Mouse (Mus musculus): ENCODE measurements at regions not wholly inside any gene's neighbourhood (a gene's known extent, or its start where the extent isn't known, plus 50 kb on each side); places are given as distances from the start of the nearest gene placed in this dataset.

DNA sequence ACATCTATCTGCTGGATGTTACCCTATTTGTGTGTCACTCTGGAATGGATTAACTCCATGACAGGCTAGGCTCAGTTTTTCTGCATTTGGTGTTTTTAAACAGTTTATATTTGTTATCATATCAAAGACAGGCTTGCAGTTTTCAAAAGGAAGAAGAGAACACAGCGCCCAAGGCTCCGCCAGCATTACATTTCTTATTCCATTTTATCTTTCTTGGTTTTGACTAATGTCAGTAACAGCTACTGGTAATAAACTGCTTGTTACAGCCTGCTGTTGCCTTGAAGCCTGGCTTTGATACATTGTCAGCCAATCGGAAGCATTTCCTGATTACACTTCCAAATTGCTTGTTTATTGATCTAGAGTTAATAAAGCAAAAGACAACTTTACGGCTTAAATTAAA is 219.4 kb upstream of the Mdfic start:
- ChIA-PET POLR2A (no interaction called here), CTCF (interaction anchor here in 1 of 4 experiments (0.6 kb wide), 1 partner anchor 243 kb away, joined by 7 read pairs; no protein-coding TSS in a partner anchor)

DNA sequence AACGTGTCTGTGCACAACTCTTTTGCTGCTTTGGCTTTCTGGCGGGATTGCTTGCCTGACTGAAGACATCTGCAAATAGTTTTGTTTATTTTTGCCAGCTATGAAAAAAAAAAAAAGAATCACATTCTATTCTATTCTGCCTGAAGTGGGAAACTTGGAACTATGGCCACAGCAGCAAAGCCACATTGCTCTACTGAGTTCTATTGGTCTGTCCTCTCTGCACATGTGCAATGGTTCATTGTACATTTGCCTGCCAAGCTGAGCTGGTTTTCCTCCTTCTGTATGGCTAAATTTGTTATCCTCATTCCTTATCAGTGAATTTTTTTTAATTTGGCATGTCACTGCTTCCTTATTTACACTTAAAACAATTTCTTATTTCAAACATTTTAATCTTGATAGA is 211.1 kb upstream of the Mdfic start:
- POLR2A ChIA-PET = no interaction called here
- CTCF ChIA-PET = no interaction called here

DNA sequence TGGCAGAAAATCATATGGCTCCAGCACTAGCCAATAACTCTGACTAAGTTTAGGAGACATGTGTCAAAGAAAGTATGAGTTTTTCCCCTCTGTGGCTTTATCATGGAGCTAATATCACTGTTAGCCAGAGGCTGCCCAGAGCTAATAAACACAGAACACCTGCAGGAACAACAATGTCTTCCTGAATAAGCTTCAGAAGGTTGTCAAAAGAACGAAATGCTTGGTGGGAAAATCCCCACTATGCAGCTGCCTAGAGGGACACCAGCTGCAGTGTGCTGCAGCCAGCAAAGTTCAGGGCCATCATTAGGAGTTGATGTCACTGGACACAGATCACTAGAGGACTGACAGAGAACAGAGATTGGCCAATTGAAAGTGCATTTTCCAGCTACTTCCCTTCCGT is 183.2 kb upstream of the Mdfic start:
- CTCF ChIA-PET = no interaction called here
- POLR2A ChIA-PET = no interaction called here

DNA sequence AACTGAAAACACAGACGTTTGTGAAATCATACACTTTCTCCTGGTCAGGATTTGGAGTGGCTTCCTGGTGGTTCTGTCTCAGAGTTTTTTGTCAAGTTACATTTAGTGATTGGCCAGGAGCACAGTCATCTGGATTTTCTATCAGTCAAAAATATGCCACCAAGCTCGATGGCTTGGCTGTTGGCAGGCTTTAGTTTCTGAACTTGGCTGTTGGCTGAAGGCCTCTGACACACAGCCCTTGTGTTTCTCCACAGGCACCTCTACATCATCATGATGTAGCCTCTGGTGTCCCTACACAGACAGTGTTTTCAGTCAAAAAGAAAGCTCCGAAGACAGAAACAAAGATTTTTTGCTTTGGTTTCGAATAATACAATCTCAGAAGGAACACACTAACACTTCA is 178.5 kb upstream of the Mdfic start:
- ChIA-PET CTCF (no interaction called here), POLR2A (no interaction called here)

DNA sequence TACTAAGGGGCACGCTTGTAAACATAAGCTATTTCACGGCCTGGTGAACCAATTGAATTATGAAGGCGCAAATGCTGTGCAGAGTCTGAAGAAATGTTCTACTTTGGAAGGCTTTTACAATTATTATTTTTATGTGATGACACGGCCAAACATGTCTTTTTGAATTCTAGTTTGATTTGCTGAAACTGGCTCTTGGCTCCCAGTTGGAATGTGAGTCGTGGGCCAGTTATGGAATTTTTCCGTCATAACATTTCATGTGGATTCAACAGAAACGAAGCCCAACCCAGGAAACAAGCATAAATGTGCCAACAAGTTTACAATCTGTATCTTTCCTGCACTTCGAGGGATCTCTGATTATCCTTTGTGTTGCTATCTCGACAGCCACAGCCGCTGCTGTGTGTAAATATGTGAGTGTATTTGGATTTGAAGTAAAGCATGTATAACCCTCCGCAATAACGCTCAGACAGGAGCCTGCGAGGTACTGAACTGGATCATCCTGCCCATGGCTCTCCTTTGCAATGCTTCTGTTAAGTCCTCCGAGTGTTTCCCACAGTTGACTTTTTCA is 176.9 kb upstream of the Mdfic start:
- POLR2A ChIA-PET = no interaction called here
- CTCF ChIA-PET = no interaction called here

DNA sequence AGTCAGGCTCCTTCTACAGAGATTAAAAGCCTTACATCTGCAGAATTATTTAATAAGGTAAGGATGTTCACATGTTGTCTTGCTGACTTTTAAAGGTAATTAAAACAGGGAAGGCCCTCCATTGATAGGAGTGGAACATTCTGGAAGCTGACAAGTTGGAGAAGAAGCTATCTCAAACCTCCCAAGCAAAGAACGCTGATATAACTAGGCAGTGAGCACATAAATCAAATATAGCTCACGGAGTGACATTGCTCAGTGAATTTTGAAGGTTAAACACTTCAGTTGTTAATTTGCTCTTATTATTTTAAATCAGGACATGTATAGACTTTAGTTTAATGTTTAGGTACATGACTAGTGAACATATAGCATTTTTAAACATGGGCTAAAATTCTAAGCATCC is 171.6 kb upstream of the Mdfic start:
- POLR2A ChIA-PET = no interaction called here

DNA sequence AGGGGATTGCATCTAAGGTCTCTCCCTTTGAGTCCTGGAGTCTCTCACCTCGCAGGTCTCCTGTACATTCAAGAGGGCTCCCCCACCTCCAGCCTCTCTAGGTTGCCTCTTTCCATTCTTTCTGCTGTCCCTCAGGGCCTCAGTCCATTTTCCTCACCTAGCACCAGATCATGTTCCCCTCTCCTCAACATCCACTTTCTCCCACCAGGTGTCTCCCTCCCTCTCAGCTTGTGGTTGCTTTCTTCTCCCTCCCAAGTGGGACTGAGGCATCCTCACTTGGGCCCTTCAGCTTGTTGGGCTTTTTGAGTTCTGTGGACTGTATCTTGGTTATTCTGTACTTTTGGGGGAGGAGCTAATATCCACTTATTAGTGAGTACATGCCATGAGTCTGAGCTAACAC is 127.7 kb upstream of the Mdfic start:
- ChIA-PET POLR2A (no interaction called here), CTCF (interaction anchor here in 2 of 4 experiments (0.6 to 0.7 kb wide), 2 partner anchors 10 to 110 kb away, joined by 3 to 4 read pairs; no protein-coding TSS in a partner anchor)

More for the DNA sequence above, 171.6 kb upstream of the Mdfic start:
- CTCF ChIA-PET = interaction anchor here in 1 of 4 experiments (0.5 kb wide), 1 partner anchor 24 kb away, joined by 3 read pairs; no protein-coding TSS in a partner anchor

DNA sequence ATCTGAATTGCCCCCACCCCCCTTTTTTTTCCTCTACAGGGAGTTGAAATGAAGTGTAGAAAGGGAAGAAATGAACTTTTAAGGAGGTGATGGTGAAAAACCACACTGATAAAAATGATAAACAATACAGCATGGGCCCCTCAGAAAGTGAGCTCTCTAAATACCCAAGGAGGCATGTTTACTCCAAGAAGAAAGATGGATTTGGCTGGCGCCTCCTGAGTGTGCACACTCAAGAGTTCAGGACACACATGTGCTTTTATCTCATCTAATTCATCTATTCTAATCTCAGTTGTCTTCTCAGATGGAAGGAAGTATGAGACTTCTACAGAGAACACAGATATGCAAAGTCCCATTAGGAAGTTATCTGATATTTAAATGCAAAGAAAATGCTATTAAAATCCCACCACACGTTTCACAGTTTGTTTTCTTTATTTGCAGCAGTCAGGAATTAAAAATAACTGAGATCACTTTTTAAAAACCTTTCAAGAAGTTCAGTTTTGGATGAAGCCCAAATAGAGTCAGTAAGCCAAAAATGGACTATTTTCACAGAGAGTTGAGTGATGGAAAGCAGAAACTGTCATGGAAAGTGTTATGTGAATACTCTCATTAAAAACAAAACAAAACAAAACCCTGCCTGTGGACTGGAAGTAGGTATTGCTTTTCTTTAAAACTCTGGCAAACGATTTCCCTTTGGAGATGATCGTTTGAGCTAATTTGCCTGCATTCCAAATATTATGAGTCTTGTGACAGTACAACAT is 123.1 kb upstream of the Mdfic start:
- POLR2A ChIA-PET = interaction anchor here in 1 of 4 experiments (0.6 kb wide), 1 partner anchor 133 kb away, joined by 4 read pairs; no protein-coding TSS in a partner anchor
- CTCF ChIA-PET = no interaction called here

DNA sequence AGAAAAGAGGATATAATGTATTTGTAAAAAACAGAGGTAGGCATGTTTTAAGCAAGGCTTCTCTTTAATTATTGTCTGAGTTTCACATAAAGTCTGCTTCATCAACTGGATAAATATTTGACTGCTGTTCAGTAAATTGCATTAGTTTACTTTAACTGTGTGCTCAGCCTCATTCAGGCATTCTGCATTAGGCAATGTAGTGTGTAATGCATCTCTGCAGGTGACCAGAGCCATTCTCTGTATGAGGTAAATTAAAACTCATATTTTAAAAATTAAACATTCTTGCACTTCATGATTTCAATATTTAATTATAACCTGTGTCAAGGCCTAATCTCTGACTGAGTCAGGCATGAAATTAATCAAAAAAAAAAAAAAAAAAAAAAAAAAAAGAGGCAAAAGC is 110.3 kb upstream of the Mdfic start:
- ChIA-PET CTCF (no interaction called here), POLR2A (no interaction called here)

DNA sequence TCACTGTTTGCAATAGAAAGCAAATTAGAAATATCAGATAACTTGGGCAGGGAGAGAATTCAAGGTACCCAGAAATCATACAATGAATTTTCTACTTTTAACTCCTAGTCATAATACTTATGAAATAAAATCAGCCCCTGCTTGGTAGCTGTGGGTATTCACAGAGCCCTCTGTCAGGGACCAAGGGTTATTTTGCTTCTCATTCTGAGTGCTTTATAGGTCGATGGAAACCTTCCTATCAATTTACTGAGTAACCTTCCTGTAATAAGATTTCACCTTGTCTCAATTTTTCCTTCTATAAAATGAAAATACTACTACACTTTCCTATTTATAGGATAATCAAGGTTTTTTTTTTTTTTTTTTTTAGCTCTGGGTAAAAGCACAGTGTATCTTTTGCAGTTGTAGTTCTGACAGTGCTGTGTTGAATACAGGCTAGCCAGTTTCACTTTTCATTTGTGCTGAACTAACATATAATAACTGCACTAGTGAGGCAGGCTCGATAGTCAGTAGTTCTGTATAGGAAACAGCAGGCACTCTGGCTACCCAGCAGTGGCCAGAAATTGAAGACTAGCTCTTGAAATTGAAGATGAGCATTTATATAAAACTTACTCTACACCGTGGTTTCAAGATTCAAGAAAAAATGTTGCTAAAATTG is 94.4 kb upstream of the Mdfic start:
- CTCF ChIA-PET = interaction anchor here in 1 of 4 experiments (0.6 kb wide), 1 partner anchor 302 kb away, joined by 11 read pairs; no protein-coding TSS in a partner anchor
- POLR2A ChIA-PET = interaction anchor here in 1 of 4 experiments (0.5 to 0.6 kb wide), 2 partner anchors 124 to 297 kb away, joined by 3 to 6 read pairs; no protein-coding TSS in a partner anchor

DNA sequence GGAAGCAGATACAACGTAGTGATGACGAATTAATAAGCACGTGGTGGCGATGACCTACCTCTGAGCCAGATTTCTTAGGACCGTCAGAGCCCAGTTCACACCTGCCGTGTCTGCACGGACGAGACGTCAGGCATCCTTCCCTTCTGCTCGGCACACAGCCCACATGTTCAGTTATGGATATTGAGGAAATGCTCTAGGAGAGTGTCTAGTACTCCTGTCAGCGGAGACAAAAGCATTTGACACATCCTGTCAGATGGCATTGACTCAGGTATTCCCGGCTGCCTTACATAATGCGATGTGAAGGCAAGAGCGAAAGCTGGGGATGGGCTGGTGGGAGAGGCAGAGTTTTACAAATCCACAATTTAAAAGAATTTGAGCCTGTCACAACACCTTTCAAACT is 81.9 kb upstream of the Mdfic start:
- CTCF ChIA-PET = no interaction called here
- POLR2A ChIA-PET = no interaction called here

DNA sequence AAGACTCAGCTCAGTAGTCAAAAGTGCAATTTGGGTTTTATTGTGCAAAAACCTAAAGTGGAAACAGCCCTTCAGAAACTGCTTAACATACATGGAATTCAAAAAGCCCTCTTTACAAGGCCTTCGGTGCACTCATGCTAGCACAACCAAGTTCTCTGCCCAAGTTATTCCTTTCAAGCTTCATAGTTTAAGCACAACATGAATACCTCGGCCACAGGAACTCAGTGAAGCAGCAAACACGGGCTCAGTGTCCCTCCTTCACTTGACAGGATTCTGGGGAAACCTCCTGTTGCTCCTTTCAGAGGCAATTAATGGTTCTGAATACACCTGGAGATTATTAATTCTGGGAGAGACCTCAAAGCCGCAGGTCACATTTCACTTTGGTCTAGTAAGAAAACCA is 81.1 kb upstream of the Mdfic start:
- ChIA-PET POLR2A (no interaction called here), CTCF (no interaction called here)

DNA sequence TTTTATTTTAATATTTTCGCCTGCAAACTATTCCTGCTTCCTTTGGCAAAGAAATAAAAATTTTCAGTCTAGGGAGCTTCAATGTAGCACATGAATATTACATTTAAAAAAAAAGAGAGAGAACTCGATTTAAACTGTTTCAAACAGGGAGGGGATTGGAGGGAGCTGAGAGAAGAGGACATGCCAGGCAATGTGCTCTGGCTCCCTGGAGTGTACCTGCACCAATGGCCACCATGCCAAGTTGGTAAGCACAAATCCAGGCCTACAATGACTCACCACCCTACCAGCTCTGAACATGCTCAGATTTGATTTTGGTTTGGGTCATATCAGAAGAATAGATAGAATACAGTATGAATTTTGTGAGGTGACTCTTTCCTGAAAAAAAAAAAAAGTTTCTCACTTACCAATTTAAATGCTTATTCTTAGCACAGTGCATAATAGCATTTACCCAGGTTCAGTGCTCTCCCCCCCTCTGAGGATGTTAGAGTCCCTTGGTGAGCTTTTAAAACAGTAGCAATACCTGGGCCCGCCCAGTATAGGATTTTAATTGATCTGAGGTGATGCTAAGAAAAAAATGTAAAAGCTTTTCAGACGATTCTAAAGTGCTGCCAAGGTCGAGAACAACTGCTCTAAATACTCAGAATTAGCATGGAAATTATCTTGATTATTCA is 80.5 kb upstream of the Mdfic start:
- ChIA-PET POLR2A (no interaction called here), CTCF (interaction anchor here in 1 of 4 experiments (0.6 kb wide), 1 partner anchor 1013 kb away, joined by 3 read pairs; no protein-coding TSS in a partner anchor)

DNA sequence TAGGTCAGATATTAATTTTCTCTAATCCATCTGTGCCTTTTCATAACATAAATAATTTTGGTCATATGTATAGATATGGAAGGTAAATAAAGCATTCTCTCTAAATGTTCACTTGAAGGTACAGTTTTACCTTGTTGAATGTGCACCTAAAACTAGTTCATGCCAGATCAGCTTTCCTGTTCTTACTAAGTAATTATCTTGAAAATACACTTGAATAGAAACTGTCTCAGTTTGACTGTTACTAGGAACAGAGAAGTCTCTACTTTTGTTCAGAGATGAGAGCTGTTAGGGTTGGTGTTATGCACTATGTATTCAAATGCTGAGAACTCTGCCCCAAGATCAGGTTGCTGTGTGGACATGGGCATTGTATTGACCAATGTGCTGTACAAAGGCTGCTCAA is 76.2 kb upstream of the Mdfic start:
- ChIA-PET CTCF (interaction anchor here in 1 of 4 experiments (0.8 kb wide), 1 partner anchor 14 kb away, joined by 4 read pairs; no protein-coding TSS in a partner anchor), POLR2A (interaction anchor here in 1 of 4 experiments (0.6 kb wide), 1 partner anchor 11 kb away, joined by 3 read pairs; no protein-coding TSS in a partner anchor)

DNA sequence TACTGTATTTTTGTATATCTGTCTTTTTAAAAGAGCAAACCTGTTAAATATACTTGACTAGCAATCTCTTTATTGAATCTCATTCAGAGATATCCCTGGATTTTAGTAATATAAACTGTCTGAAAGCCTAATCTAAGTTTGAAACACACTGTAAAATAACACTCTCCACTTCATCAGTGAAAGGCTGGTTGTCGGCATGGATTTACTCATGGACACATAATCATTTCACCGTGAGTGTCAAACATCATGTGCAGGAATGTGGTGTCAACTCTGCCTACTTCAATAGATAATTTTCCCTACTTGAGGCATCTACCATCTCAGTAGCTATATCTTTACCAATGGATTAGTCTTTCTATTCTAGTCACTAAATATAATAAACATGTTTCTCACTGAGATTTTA is 73.0 kb upstream of the Mdfic start:
- POLR2A ChIA-PET = no interaction called here
- CTCF ChIA-PET = no interaction called here
